Mouse (Mus musculus) adrenal gland, adult 18-20 months (tissue): ENCODE data around the gene Nmnat1. TPM values are rescaled to one million over a fixed set of nuclear protein-coding genes. Genes with fewer than 3 reads are reported as not detected.
A peak's percentile ranks its signal among the peaks of the same experiment; 100 is the strongest.
"Not testable (repeated sequence)": the region's sequence is repeated elsewhere in the genome, so short reads cannot be mapped to it uniquely, and the experiment has no call there.

Experiments
- DNase-seq, 2 experiments: peaks; one replicate each; pipeline ENCODE4 v3.0.0; 2021 to 2022; ENCODE audit warnings: low spot score in 2 of 2
- total RNA-seq, 2 experiments: library from RNA; stranded (reverse); gene quantifications; 1 replicate in 1 of 2; 2 replicates in 1 of 2; pipeline ENCODE4 v1.2.3; 2021

Gene Nmnat1
- total RNA-seq, 2 experiments from 2014 or later = 17.8 to 19.9 TPM

- DNase-seq = no peak
Measured at GRCm38 (mm10) chr4:149491151-149491550, 6.1 kb upstream of the Nmnat1 start.

DNA sequence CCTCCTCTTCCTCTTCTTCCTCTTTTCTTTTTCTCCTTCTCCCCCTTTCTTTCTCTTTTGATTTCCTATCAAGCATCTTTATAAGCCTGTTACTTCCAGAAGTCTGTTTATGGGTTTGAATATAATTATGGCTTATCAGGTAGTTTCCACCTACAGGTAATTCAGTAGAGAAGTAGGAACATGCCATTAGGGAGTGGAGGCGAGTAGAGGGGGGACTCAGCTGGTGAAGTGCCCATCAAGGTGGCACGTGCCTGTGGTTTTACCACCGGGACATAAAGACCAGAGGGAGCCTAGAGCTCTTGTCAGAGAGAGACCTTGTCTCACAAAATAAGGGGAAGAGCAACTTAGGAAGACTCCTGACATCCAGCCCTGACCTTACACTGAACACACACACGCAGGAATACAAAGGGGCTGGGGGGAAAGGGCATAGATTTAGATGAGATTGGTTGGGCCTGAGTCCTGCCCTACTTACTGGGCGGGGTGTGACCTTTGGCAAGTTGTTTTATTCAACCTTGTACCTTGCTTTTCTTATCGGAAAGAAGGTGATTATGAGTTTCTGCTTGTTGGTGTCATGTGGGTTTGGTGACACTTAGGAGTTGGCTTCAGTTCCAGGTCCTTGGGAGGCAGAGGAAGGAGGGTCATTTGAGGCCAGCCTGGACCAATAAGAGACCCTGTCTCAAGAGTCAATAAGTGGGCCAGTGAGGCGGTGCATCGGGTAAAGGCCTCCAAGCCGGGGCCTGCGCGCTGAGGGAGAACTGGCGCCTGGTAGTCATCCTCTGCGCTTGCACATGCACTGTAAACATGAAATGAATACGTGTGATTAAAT, 4.6 kb upstream of the Nmnat1 start:
- DNase-seq = no peak

GRCm38 (mm10) chr4:149487729-149488128, 2.7 kb upstream of the Nmnat1 start:
- DNase-seq = no peak

DNA sequence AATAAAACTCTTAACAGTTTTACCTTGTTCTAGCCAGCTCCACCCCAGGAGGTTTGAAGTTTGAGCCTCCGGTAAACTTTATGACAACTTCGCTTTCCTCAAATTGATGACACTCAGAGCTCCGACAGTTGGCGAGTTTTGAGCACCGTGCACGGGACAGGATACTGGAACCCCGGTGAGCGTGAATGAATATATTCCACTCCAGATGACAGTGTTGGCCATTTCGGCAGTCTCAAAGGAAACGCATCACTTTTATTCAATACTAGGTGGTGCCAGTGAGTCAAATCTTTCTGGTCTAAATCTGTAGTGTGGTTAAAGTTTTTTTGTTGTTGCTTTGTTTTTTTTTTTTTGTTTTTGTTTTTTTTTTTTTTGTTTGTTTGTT, 814 bp upstream of the Nmnat1 start:
- peak in 1 of 2 experiments; percentile 14 for DNase-seq

GRCm38 (mm10) chr4:149484566-149484965, 436 bp downstream of the Nmnat1 start:
- no peak for DNase-seq

GRCm38 (mm10) chr4:149477078-149477477, 7.9 kb downstream of the Nmnat1 start, which contains the start of gene Tmem274:
Gene Tmem274 (plus strand): TSS chr4:149477378.
- DNase-seq = no peak

DNA sequence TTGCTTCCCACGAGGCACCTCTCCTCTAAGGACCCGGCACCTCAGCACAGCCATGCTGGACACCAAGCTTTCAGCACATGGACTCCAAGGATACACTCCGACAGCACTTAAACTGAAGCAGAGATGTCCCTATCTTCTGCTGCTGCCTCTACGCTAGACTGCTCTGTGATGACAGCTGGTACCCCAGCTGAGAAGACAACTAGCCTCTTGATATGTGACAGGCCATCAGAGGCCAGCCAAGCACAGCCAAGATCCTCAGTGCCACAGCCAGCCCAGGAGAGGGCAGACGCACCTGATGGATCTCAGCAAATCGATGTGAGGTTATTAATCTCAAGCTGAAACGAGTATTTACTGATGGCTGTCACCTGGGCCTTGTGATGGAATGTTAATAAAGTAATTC, 9.9 kb downstream of the Nmnat1 start:
- DNase-seq = no peak

DNA sequence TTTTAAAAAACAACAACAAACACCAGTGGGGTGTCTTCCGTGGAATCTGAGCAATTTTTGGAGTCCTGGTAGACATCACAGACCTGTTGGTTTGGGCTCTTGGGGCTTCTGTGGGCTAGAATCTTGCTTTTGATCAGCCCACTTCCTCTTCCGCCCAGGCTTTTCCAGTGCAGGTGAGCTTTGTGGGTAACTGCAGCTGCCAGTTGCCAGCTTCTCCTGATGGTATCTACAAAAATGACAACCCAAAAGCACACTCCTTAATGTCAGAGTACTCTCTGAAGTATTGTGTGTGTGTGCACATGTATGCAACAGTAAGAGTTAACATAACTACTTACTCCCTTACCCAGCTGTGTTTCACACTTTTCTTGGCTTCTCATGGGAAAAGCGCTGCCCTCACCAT, 15.4 kb downstream of the Nmnat1 start:
- DNase-seq = no peak

- no peak for DNase-seq
Measured at GRCm38 (mm10) chr4:149463435-149463950, 21.5 kb downstream of the Nmnat1 start.

GRCm38 (mm10) chr4:149462305-149462971, 22.6 kb downstream of the Nmnat1 start:
- no peak for DNase-seq

GRCm38 (mm10) chr4:149461579-149462304, 23.3 kb downstream of the Nmnat1 start:
- no peak for DNase-seq

GRCm38 (mm10) chr4:149460475-149460874, 24.5 kb downstream of the Nmnat1 start:
- not testable (repeated sequence) for DNase-seq

DNA sequence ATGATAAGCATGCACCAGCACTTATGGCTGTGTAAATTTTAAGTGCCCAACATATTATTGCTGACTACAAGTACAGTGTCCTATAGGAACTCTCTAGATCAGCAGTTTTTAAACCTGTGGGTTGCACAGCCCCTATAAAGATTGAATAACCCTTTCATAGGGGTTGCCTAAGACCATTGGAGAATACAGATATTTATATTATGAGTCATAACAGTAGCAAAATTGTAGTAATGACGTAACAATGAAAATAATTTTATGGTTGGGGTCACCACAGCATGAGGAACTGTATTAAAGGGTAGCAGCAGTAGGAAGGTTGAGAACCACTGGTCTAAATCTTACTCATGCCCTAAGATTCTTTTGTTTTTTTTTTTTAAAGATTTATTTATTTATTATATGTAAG, 25.6 kb downstream of the Nmnat1 start:
- no peak for DNase-seq

GRCm38 (mm10) chr4:149458526-149458925, 26.5 kb downstream of the Nmnat1 start:
- no peak for DNase-seq

DNA sequence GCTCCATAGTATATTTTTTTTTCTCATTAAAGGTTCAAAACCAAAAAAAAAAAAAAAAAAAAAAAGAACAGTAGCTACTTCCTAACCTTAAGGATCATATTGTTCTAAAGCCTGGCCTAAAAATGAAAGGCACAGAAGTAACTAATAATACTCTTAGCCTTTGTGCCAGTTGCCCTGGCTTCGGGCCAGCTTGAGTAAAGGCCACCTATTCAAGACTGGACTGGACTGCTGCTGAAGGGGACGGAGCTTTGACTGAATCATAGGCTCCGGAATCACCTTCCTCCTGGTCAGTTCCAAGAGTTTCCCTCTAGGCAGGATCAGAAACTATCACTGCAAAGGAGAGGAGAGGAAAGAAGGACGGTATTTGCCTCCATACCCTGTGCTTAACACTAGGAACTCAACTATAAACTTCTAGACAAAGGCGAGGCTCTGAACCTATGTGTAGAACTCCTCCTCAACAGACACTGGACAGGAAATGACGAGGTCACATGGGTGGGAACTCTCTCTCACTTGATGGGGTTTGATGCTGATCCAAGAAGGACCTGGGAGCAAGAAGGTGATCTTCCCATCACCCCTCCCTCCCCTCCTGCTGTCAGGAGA, 27.1 kb downstream of the Nmnat1 start:
- DNase-seq = peak; percentile 43 to 68

GRCm38 (mm10) chr4:149457163-149457562, 27.8 kb downstream of the Nmnat1 start:
- not testable (repeated sequence) for DNase-seq

DNA sequence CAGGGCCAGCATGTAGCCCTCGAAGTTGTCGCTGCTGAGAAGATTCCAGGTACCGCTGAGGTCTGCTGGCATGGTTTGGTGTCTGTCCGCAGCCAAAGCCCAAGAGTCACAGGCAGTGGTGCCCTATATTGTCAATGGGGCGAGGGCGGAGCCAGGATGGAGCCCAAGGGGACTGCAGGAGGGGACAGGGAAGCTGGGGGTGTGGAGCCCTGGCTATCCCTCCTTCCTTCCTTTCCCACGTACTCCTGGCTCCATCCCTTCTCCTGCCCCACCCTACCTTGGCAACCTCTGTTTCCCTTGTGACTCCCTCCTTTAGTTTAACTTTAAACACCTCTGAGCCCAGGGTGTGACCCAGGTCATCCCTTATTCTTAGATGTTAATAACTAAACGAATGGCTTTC, 30.1 kb downstream of the Nmnat1 start, which contains the start of gene Rbp7:
Gene Rbp7 (minus strand): TSS at position 100 of the 400 bp plus-strand sequence.
- DNase-seq = no peak

DNA sequence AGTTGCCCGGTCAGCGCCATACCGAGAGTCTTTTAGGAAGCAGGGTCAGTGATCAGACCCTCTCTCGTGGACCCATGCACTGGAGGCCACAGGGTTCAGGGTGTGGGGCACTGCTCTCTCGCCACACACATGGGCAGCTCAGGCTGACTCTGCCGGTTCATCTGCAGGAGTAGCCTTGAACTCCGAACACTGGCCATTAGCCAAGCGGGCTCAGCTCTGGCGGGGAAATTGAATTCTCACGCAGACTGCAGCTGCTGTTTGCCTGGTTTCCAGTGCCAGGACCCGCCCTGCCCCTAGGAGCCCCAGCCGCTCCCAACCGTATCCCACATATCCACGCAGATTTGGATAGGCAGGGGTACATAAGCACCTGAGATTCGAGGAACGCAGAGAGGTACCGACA, 30.7 kb downstream of the Nmnat1 start:
- DNase-seq = peak; percentile 38

DNA sequence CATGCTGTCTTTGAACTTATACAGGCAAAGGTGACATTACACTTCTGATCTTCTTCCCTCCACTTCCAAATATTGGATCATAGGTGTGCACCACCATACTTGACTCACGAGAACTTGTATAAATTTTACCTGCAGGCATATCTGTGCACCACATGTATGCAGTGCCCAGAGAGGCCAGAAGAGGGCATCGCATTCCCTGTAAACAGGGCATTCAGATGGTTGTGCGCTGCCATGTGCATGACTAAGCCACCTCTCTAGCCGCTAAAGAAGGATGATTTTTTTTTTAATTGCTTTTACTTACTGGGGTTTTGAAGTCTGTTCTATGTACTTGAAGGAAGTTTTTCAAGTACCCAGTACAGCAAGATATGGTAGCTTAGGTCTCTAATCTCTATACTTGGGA, 31.3 kb downstream of the Nmnat1 start:
- peak in 1 of 2 experiments; percentile 52 for DNase-seq

DNA sequence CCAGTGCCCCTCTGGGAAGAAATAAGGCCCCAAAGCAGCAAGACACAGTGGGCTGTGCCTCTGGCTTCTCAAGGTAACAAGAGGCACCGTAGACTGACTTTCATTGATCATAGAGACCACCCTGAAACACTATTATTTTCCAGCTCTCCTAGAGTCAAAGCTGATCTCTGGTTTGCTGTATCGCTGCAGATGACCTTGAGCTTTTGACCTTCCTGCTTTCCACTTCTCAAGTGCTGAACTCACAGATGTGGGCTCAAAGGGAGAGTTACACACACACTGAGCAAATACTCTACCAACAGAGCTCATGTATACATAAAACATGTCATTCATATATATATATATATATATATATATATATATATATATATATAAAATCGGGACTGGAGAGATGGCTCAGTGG, 34.4 kb downstream of the Nmnat1 start:
- no peak for DNase-seq

DNA sequence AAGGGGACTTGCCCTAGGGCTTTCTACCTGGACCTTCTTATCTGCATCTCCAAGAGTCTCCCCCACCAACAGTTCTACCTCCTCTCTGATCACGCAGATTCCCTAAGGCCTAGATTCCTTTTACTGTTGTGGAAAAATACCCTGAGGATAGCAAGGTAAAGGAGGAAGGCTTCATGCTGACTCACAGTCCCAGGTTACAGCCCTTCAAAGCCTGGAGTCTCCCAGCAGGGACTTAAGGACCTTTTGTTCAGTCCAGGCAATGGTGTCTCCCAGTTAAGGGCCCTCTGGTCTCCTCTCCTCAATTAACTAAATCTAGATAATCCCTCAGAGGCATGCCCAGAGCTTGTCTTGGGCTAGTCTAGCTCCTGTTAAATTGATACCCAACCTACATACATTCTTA, 38.7 kb downstream of the Nmnat1 start:
- DNase-seq = no peak
